ENCODE assay signal across 9 mouse cellular contexts in the genomic region with DNA sequence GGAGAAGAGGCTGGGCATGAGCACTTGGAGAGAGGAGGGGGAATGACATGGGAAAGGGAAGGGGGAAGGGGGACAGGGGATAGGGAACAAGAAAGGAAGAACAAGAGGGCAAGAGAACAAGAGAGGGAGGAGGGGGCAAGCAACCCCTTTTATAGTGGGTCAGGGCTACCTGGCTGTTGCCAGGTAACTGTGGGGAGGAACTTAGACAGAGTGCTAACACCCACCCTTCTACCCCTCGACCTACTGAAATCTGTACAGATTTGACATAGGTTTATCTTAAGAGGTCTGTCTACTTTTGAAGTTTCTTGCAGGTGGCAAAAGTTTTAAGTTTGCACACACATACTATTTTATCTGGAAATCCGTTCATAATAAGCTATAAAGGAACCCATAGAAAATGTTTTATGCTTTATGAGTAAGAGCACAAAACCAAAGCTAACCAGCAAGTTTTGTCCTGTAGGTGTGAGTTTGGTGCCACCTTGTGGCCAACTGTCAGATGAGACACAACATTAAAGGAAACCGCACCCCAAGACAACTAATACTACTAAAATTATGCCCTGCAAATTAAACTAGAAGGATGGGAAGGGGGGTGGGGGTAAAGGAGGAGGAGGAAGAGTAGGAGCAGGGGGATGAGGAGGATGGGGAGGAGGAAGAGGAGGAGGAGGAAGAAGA.
DNase-seq lines count a peak whose midpoint lies in the region; ATAC-seq lines count a peak whose summit lies in the region.
"Had no signal": no experiment of that assay in that cellular context is flagged by ENCODE, and none has a peak within 500 bp of the region (broad histone marks: within the 10 kb centered on the region; RNA-seq: fewer than 3 reads in every experiment).

No protein-coding gene starts in this region.

- no peak overlapping the region for H3K27ac ChIP-seq in neural tube, embryonic 15.5 days (replicated peaks)
- no peak overlapping the region for H3K27ac ChIP-seq in embryonic facial prominence, embryonic 11.5 days (replicated peaks; ENCODE audit: low read depth, low read length)
- H3K27ac ChIP-seq in neural tube, embryonic 11.5 days (ENCODE audit: low read depth, low read length): no peak overlapping the region

- peaks cover 5% of the 10 kb centered on the region; the same call in 1 of the 2 replicates for H3K36me3 ChIP-seq in neural tube, embryonic 15.5 days
- H3K36me3 ChIP-seq in embryonic facial prominence, embryonic 11.5 days (replicated peaks; ENCODE audit: control insufficient read depth, insufficient read depth, low read depth, low read length): no peaks in the 10 kb centered on the region
- H3K36me3 ChIP-seq in neural tube, embryonic 11.5 days (ENCODE audit: control insufficient read depth, insufficient read depth, low read length): no peaks in the 10 kb centered on the region

- 25% methylated on average over 3 of the region's 3 CpGs for WGBS in neural tube, embryonic 15.5 days
- WGBS in embryonic facial prominence, embryonic 11.5 days: 33% methylated on average over 3 of the region's 3 CpGs
- WGBS in neural tube, embryonic 11.5 days: 31% methylated on average over 3 of the region's 3 CpGs

- no peak overlapping the region for H3K4me2 ChIP-seq in neural tube, embryonic 15.5 days
- H3K4me2 ChIP-seq in embryonic facial prominence, embryonic 11.5 days (ENCODE audit: low read depth, low read length): no peak overlapping the region
- no peak overlapping the region for H3K4me2 ChIP-seq in neural tube, embryonic 11.5 days (ENCODE audit: low read depth)

- no peaks in the 10 kb centered on the region for H3K4me1 ChIP-seq in neural tube, embryonic 15.5 days
- H3K4me1 ChIP-seq in embryonic facial prominence, embryonic 11.5 days (ENCODE audit: control insufficient read depth, insufficient read depth, low read length): no peaks in the 10 kb centered on the region
- 0 out of 2 replicates have a peak, but pooled peaks cover 3% of the 10 kb centered on the region for H3K4me1 ChIP-seq in neural tube, embryonic 11.5 days (ENCODE audit: control insufficient read depth, insufficient read depth, low read length)
- H3K4me1 ChIP-seq: megakaryocyte, embryonic 14.5 days had no signal

- intact Hi-C loops in left cerebral cortex, postnatal 4 days (cut with DNase I): loop anchor here (5.0 kb wide), 2 partner anchors 149 to 234 kb away; partner anchors contain the start of gene Ccdc66

- no peak overlapping the region for H3K9ac ChIP-seq in neural tube, embryonic 15.5 days (replicated peaks)
- no peak overlapping the region for H3K9ac ChIP-seq in embryonic facial prominence, embryonic 11.5 days (replicated peaks; ENCODE audit: low read length)
- H3K9ac ChIP-seq in neural tube, embryonic 11.5 days (ENCODE audit: low read length): no peak overlapping the region

- H3K9me3 ChIP-seq in neural tube, embryonic 15.5 days (replicated peaks): no peaks in the 10 kb centered on the region
- no peaks in the 10 kb centered on the region for H3K9me3 ChIP-seq in embryonic facial prominence, embryonic 11.5 days (replicated peaks; ENCODE audit: control insufficient read depth, low read length)
- no peaks in the 10 kb centered on the region for H3K9me3 ChIP-seq in neural tube, embryonic 11.5 days (ENCODE audit: control insufficient read depth, low read length)
- H3K9me3 ChIP-seq: megakaryocyte, embryonic 14.5 days had no signal

- H3K4me3 ChIP-seq in neural tube, embryonic 15.5 days (replicated peaks): no peak overlapping the region
- H3K4me3 ChIP-seq in embryonic facial prominence, embryonic 11.5 days (ENCODE audit: low read depth, low read length): no peak overlapping the region
- no peak overlapping the region for H3K4me3 ChIP-seq in neural tube, embryonic 11.5 days (ENCODE audit: low read depth, low read length)
- H3K4me3 ChIP-seq: megakaryocyte, embryonic 14.5 days had no signal

- H3K27me3 ChIP-seq in neural tube, embryonic 15.5 days (replicated peaks): no peaks in the 10 kb centered on the region
- no peaks in the 10 kb centered on the region for H3K27me3 ChIP-seq in embryonic facial prominence, embryonic 11.5 days (ENCODE audit: control insufficient read depth, insufficient read depth, low read length)
- no peaks in the 10 kb centered on the region for H3K27me3 ChIP-seq in neural tube, embryonic 11.5 days (ENCODE audit: control insufficient read depth, insufficient read depth, low read length)

- ATAC-seq in neural tube, embryonic 15.5 days (ENCODE audit: low FRiP score): no peak
- ATAC-seq in embryonic facial prominence, embryonic 11.5 days (replicated peaks; ENCODE audit: insufficient number of reproducible peaks, low FRiP score, low TSS enrichment, low read depth): no peak
- no peak for ATAC-seq in neural tube, embryonic 11.5 days (ENCODE audit: insufficient read depth, low FRiP score, low TSS enrichment)

- DNase-seq in neural tube, embryonic 10.5 days (ENCODE audit: extremely low spot score, low spot score): peak; percentile 64
- DNase-seq in brain, adult 2 months (ENCODE audit: low read depth, low spot score): peak; percentile 88
- peak; percentile 87 for DNase-seq in embryonic facial prominence, embryonic 11.5 days (ENCODE audit: low spot score)
- DNase-seq in induced T-regulatory cell, adult 2 months (ENCODE audit: low read depth): peak; percentile 66
- peak; percentile 75 for DNase-seq in left cerebral cortex, postnatal 4 days
- peak; percentile 76 for DNase-seq in neural tube, embryonic 11.5 days (ENCODE audit: low spot score)
- DNase-seq in urinary bladder, postnatal 14 days (ENCODE audit: low spot score): peak; percentile 72
